Mouse (Mus musculus): ENCODE data around the gene Spty2d1. TPM values are rescaled to one million over a fixed set of nuclear protein-coding genes. Genes with fewer than 3 reads are reported as not detected.
"Not testable (repeated sequence)": the region's sequence is repeated elsewhere in the genome, so short reads cannot be mapped to it uniquely, and the experiment has no call there.

Gene Spty2d1
- total RNA-seq, 2 experiments from 2014 or later = 7.4 to 7.7 TPM

DNA sequence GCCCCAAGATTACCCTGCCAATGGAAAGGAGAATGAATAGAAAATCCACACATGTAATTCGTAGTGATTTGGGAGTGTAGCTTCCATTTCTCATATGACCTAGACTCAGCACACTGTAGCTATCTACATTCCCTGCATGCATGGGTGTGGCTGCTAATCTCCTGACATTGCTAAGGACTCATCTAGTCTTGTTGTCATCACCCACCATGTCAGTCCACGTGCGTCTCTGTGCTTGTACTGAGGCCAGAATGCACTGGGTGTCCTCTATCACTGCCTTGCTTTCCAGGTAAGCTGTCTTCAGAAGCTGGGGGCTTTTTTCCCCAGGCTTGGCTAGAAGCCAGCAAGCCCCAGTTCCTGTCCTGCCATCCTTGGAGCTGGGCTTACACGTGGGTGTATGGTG lies 18.8 kb downstream of the Spty2d1 start:
- not testable (repeated sequence) for DNase-seq

DNA sequence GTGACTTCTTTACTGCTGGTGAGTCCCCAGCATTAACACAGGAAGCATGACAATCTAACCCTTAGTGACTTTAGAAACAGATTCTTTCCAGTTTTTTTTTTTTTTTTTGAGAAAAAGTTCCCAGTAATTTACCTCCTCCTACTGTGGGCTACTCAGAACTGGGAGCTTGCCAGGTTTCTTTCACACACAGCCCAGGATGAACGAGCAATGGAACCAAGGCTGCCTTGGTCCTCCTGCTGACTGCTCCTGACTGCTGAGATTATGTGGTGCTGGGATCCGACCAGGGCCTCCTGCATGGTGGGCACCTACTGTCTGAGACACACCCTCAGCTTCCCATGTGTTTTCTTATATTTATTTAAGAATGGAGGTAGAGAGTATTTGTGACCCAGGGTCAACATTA lies 21.1 kb downstream of the Spty2d1 start:
- DNase-seq = no peak

DNA sequence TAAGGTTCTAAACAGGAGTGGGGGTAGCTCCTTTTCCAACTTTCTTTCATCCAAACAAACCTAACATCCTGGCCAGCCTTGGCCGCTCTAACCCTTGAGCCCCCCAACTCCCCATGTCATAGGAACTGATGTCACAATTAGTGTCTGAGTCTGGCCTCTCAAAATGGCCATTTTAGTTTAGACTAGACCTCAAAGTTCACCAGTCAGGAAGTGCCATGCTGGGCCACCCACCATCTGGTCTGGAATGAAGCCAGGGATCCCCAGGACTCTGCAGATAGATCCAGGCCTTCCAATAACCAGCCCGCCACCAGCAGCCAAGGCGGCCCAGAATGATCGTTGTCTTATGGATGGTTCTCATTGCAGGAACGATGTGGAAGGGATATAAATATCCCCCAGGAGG lies 21.6 kb downstream of the Spty2d1 start:
- no peak for DNase-seq

DNA sequence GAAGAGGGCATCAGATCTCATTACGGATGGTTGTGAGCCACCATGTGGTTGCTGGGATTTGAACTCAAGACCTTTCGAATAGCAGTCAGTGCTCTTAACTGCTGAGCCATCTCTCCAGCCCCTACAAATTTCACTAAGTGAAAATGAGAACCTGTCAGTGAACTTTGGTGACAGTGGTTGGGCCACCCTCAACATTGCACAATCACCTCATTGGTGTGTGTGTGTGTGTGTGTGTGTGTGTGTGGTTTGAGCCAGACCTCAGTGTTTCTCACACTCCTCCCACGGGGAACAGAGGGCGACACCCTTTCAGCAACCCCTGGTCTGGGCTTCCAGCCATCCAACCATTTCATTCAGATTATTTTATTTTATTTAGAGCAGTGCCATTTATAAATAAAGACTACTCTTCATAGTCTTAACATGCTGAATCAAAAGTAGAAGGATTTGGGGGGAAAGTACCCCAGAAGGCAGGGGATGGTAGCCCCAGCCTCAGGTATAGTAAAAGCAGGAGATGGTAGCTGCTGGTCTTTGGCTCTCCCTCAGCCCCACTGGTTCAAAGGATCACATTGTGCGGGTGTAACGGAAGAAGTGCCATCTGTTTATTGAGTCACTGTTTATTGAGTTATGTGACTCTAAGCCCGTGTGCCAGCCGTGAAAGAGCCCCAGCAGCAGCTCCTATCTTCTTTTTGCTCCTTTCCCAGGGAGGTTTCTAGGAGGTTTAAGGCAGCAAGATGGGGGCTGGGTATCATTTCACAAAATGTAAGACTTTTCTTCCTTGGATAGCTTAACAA lies 22.3 kb downstream of the Spty2d1 start:
- no peak for DNase-seq

DNA sequence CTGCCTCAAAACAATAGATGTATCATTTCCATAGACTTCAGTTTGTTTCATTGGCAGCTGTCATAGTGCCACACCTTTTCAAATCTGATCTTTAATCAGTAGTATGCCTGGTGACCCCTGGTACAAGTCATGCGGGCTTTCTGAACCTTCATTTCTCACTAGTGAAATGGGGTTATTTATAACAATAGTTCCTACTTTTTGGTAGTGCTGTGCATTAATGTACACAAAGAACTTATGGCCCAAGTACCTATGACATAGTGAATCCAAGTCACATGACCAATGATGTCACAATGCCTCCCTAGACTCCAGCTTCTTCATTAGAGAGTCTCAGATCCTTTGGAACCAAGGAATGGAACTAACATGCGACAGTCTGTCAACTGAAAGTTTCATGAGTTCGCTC lies 24.9 kb downstream of the Spty2d1 start, which contains the start of gene Gm9999:
Gene Gm9999 (plus strand): TSS at position 301 of the 400 bp plus-strand sequence.
- no peak for DNase-seq

DNA sequence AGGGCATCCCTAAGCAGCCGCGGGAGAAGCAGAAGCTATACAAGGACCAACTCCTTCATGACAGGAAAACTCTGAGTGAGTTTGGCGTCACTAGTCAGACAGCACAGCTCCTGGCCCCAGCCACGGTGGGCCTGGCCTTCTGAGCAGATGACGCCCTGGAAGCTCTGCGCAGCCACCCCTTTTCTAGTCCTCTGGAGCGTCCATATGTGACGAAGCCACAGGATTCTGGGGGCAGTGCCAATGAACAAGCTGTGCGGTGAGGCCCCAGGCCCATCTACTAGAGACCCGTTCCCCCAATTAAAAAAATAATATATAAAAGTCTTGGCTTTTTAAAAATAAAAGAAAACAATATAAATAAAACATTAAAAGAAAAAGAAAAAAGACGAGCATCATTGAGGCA lies 32.8 kb downstream of the Spty2d1 start:
- DNase-seq = no peak

DNA sequence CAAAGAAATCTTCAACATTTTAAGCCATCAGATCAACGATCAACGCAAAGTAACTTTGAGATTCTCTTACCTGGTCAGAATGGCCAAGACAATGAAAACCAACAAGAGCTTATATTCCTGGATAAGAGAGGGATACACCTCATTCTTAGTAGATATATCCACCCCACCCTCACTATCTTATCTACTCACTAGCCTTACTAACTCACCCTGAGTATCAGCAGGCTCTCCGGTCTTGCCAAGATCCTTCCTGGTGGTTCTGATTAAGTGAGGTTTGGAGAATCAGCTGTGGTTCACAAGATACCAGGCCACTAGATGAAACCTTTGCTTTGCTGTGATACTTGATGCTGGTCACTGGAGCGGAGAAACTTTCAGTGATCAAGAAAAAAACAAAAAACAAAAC lies 33.6 kb downstream of the Spty2d1 start:
- no peak for DNase-seq

DNA sequence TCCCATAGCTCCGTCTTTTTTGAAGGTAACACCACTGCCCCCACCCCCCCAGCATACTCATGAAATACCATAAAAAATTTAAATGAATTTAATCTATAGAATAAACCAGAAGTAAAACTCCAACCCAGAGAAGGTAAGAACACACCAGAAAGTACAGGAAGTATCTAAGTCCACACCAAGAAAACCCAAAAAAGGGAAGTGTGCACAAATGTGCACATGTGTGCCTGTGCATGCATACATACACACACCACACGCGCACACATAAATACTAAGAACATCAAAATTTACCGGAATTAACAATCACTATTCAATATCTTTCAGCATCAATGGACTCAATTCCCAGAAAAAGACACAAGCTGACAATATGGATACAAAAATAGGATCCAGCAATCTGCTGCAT lies 38.3 kb downstream of the Spty2d1 start:
- no peak for DNase-seq

DNA sequence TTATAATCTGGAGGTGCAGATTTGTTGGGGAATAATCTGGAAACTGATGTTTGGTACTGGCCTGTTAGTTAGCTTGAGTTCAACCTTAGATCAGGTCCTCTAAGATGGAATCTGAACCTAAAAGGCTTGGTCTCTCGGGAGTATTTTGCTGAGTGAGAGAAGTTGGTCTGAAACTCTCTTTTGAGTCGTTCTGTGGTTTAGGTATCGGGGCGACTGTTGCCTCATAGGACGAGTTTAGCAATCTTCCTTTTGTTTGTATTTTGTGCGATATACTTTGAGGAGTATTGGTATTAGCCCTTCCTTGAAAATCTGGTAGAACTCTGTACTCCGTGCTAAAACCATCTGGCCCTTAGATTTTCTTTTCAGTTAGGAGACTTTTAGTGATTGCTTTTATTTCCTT lies 44.1 kb downstream of the Spty2d1 start:
- no peak for DNase-seq

DNA sequence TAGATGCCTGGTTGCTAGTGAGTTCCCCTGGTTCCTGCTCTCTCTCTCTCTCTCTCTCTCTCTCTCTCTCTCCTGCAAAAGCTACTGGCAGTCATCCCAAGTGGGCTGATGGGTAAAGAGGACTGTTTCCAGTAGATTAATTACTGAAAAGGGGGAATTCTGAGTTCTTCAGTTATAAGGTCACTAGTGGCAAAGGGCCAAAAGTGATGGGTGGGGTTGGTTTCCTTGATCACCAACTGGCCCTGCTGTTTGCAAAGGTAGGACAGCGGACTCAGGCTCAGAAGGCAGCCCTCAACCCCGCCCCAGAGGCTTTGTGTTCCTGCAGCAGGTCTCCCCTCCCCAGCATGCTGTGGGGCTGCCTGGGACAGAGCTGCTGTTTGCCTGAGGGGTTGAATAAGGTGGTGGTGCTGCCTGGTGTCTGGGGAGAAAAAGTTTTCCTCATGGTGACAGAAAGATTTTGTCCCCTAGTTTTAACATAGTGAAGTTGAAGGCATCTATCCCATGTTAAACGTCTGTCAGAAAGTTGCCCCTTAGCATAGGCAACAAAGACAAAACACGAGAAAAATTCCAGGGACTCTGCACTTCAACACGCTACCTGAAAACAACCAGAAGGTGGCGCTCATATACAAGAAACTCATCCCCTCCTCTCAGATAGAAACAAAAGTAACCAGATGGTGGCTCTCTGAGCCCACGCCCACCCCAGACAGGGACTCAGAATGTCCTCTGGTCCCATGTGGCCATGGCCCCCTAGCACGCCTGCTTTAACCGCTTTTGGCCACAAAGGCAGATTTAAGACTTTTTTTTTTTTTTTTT lies 45.2 kb downstream of the Spty2d1 start:
- DNase-seq = peak; percentile 76 to 86

DNA sequence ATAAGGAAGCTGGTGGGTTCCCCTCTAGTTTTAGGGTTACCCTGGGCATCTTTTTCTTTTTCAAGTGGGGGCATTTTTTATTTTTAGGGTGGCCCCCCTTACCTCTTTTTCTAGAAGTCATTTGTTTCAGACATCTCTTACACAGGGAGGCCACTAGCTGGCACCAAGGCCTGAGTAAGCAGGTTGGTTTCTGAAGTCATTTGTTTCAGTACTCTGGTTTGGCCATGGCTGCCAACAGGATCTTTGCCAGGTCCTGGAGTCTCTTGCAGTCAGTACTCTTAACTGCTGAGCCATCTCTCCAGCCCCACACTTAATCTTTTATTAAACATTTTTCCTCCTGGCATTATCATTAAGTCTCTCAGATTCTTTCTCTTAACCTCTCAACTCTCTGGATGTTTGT lies 46.1 kb downstream of the Spty2d1 start:
- DNase-seq = peak in 1 of 2 experiments; percentile 11

DNA sequence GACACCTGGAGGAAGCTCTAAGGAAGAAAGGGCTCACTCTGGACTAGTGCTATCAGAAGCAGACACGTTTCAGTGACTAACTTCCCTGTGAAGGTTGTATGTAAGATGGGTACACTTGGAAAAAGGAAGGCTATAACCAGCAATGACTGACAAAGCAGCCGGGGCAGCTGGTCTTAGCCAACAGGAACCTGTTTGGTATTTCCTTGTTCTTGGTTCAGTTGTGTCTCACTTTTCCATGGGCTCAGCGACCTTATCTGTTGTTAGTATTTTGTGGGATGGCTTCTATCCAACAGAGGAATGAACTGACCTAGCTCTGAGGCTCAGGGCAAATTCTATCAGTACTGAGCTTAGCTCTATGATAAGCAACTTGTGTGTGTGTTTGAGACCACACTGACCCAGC lies 47.2 kb downstream of the Spty2d1 start:
- DNase-seq = no peak

DNA sequence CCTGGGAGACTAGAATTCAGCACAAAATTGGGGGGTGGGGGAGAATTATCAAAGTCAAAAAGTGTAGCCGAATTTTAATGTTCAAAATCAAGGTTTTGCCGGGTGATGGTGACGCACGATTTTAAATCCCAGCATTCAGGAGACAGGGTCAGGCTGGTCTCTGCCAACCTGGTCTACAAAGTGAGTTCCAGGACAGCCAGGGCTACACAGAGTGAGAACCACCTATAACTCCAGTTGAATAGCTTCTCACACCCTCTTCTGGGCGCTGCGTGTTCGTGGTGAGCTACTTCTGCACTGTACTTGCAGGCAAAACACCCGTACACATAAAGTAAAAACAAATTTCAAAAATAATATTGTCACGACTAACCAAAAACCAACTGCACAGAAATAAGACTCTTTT lies 49.4 kb downstream of the Spty2d1 start:
- peak in 1 of 2 experiments; percentile 8 for DNase-seq

DNA sequence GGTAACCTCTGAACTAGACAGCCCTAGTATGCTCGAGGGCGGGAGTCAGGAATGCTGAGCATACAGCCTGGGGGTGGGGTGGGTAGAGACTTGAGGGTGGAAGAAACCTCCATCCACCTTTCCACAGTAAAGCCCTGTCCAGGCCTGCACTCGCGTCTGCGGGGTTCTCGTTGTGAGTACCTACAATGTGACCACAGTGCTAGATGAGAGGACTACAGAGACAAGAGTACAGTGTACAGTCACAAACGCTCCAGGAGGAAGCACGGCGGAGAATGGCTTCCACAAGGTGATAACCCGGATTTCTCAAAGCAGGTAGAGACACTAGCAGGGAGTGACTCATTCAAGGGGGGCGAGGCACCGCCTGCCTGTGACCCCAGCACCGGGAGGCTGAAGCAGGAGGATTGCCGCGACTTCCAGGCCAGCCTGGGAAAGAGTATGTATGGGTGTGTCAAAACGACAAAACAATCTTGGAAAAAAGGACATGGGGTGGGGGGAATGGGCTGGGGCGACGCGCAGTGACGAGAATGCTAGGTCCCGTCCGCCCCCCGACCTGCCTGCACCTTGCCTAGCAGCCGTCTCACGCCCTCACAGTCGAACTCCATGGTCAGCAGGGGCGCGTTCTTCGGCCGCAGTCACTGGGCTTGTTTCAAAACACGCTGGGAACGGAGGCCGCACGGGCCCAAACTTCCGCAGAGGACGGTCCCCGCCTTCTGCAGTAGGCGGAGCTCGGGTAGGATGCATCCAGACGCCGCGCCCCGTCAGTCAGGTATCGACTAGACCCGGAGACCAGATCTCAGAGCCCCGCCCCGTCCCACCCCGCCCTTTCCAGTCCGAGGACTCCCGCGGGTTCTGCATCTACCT lies 50.1 kb downstream of the Spty2d1 start, which contains the start of gene Uevld:
Gene Uevld (minus strand): TSS at position 697 of the 861 bp plus-strand sequence.
- DNase-seq = peak; percentile 96 to 99

Other genes with a start within 250 kb of the Spty2d1 start
- 10 to 100 TPM in 1 of 2 experiments, 1 to 10 TPM in 1; 7.7 to 11.6 TPM for gene Hps5, start 212.3 kb downstream of the Spty2d1 start, total RNA-seq (2021)
- gene Gtf2h1, start 212.3 kb downstream of the Spty2d1 start, total RNA-seq (2021) = 10 to 100 TPM; 15.9 to 19.4 TPM
- 100 to 1,000 TPM; 768 to 793 TPM for gene Ldha, start 166.9 kb downstream of the Spty2d1 start, total RNA-seq (2021)
- gene Ldhc, start 147.2 kb downstream of the Spty2d1 start, total RNA-seq (2021) = not detected
- gene Tsg101, start 88.4 kb downstream of the Spty2d1 start, total RNA-seq (2021) = 10 to 100 TPM; 62.5 to 68.1 TPM
- gene Uevld, start 49.9 kb downstream of the Spty2d1 start, total RNA-seq (2021) = 10 to 100 TPM; 11.1 to 13.5 TPM
- gene Gm9999, start 24.8 kb downstream of the Spty2d1 start, total RNA-seq (2021) = not detected
- gene Tmem86a, start 42.2 kb upstream of the Spty2d1 start, total RNA-seq (2021) = 10 to 100 TPM; 19.7 to 20.8 TPM
- gene Ptpn5, start 125.3 kb upstream of the Spty2d1 start, total RNA-seq (2021) = not detected
- not detected for gene Mrgpra6, start 196.5 kb upstream of the Spty2d1 start, total RNA-seq (2021)
- not detected for gene Mrgpra9, start 244.4 kb upstream of the Spty2d1 start, total RNA-seq (2021)